Mouse (Mus musculus): ENCODE measurements around the gene Gm10282.
A peak's percentile ranks its signal among the peaks of the same experiment; 100 is the strongest.

Gm10282 gene

GRCm38 (mm10) chr8:72323131-72323725 lies 18.2 kb upstream of the Gm10282 start:
- no peak for DNase-seq (ENCODE audit: low read depth)

GRCm38 (mm10) chr8:72322471-72322889 lies 17.4 kb upstream of the Gm10282 start:
- peak; percentile 93 for DNase-seq (ENCODE audit: low read depth)

- no peak for DNase-seq (ENCODE audit: low read depth)
These were observed 16.8 kb upstream of the Gm10282 start for GRCm38 (mm10) chr8:72321635-72322441.

- no peak for DNase-seq (ENCODE audit: low read depth)
These were observed 15.9 kb upstream of the Gm10282 start for GRCm38 (mm10) chr8:72320803-72321583.

GRCm38 (mm10) chr8:72319921-72320802 lies 15.1 kb upstream of the Gm10282 start:
- DNase-seq (ENCODE audit: low read depth) = no peak

GRCm38 (mm10) chr8:72319397-72319796 lies 14.3 kb upstream of the Gm10282 start:
- DNase-seq (ENCODE audit: low read depth) = no peak

GRCm38 (mm10) chr8:72318801-72319322 lies 13.8 kb upstream of the Gm10282 start, which contains the start of gene Klf2:
TSS of gene Klf2 (plus strand) at chr8:72319033.
- DNase-seq (ENCODE audit: low read depth) = no peak

GRCm38 (mm10) chr8:72317741-72318301 lies 12.8 kb upstream of the Gm10282 start:
- peak; percentile 72 for DNase-seq (ENCODE audit: low read depth)

GRCm38 (mm10) chr8:72316053-72316695 lies 11.1 kb upstream of the Gm10282 start:
- DNase-seq (ENCODE audit: low read depth) = no peak

GRCm38 (mm10) chr8:72312926-72313518 lies 8.0 kb upstream of the Gm10282 start:
- peak; percentile 51 for DNase-seq (ENCODE audit: low read depth)

- DNase-seq (ENCODE audit: low read depth) = peak; percentile 62
These were observed 5.9 kb upstream of the Gm10282 start for GRCm38 (mm10) chr8:72310849-72311506.

GRCm38 (mm10) chr8:72308276-72308675 lies 3.2 kb upstream of the Gm10282 start:
- DNase-seq (ENCODE audit: low read depth) = no peak

GRCm38 (mm10) chr8:72306913-72307312 lies 1.9 kb upstream of the Gm10282 start:
- no peak for DNase-seq (ENCODE audit: low read depth)

- peak; percentile 81 for DNase-seq (ENCODE audit: low read depth)
These were observed 1.4 kb downstream of the Gm10282 start for GRCm38 (mm10) chr8:72303633-72304032.

- no peak for DNase-seq (ENCODE audit: low read depth)
These were observed 2.0 kb downstream of the Gm10282 start for GRCm38 (mm10) chr8:72302986-72303612.

- DNase-seq (ENCODE audit: low read depth) = no peak
These were observed 3.6 kb downstream of the Gm10282 start for GRCm38 (mm10) chr8:72301497-72301896.

- DNase-seq (ENCODE audit: low read depth) = no peak
These were observed 4.2 kb downstream of the Gm10282 start for GRCm38 (mm10) chr8:72300654-72301400.

GRCm38 (mm10) chr8:72298928-72299327 lies 6.1 kb downstream of the Gm10282 start:
- no peak for DNase-seq (ENCODE audit: low read depth)

Measured in 416B (cell line).